Mouse (Mus musculus) cortical plate, adult 2 months (tissue): ENCODE data around the gene Fam193b. TPM values are rescaled to one million over a fixed set of nuclear protein-coding genes. Genes with fewer than 3 reads are reported as not detected.
"Not testable (repeated sequence)": the region's sequence is repeated elsewhere in the genome, so short reads cannot be mapped to it uniquely, and the experiment has no call there.

Experiments
- H3K27ac ChIP-seq: fragments of 200-500 bp; 2 replicates; pipeline ENCODE4 v1.5.1; 2012; ENCODE audit warnings: low read length, control low read depth, inconsistent platforms; ENCODE audit not compliant: insufficient read depth
- H3K4me1 ChIP-seq: fragments of 200-500 bp; 2 replicates; pipeline ENCODE4 v1.6.1; 2011; ENCODE audit warnings: low read length; ENCODE audit not compliant: control insufficient read depth, insufficient read depth
- H3K4me3 ChIP-seq: fragments of 200-500 bp; 2 replicates; pipeline ENCODE4 v1.5.1; 2011; ENCODE audit warnings: mild to moderate bottlenecking, low read length, control low read depth; ENCODE audit not compliant: insufficient read depth
- CTCF ChIP-seq: fragments of 200-500 bp; IDR thresholded peaks from 2 replicates; pipeline ENCODE4 v1.5.1; 2011; ENCODE audit warnings: mild to moderate bottlenecking, control low read depth, low read length; ENCODE audit not compliant: insufficient read depth; ENCODE audit errors: extremely low read depth
- POLR2A ChIP-seq: fragments of 200-500 bp; IDR thresholded peaks from 2 replicates; pipeline ENCODE4 v1.6.1; 2011; ENCODE audit warnings: mild to moderate bottlenecking, low read length, control low read depth; ENCODE audit not compliant: insufficient read depth; ENCODE audit errors: extremely low read depth
- polyA plus RNA-seq: library from polyadenylated mRNA; depleted of rRNA; stranded (reverse); fragments of >200 nt; gene quantifications from 2 replicates; pipeline ENCODE4 v1.2.3, GENCODE M21; 2012

Fam193b gene
- polyA plus RNA-seq, 1 experiment, result 138 TPM

GRCm38 (mm10) chr13:55573432-55573831, 2.5 kb upstream of the Fam193b start, which contains the start of gene Tmed9:
Gene Tmed9 (plus strand): TSS chr13:55573732.
- Histone ChIP-seq H3K4me1 (peaks cover 3% of the 10 kb centered on the region; the same call in 1 of the 2 replicates), H3K27ac (no peak within 1 kb of the TSS), H3K4me3 (no peak within 1 kb of the TSS)
- no peak for TF ChIP-seq CTCF
- TF ChIP-seq POLR2A, result no peak

DNA sequence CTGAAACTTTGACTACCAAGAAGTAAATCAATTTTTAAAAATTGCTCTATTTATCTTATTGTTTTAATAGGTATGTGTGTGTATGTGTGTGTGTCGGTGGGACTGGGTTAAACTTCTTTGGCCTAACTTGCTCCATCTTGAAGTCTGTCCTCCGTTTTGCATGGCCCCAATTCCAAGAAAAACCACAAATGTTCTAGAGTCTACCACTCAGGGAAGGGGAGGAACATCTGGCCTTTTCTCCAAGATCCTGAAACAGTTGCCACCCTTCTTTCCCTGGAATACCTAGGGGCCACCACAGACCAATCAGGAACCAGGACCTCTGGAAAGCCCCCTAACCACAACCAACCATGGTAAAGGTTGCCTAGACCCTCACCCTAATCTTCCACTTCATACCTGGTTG, 1.1 kb upstream of the Fam193b start:
- Histone ChIP-seq H3K4me1 (peaks cover 3% of the 10 kb centered on the region; the same call in 1 of the 2 replicates), H3K4me3 (no peak overlapping the region; the same call in 1 of the 2 replicates), H3K27ac (no peak overlapping the region)
- TF ChIP-seq CTCF (no peak), POLR2A (no peak)

GRCm38 (mm10) chr13:55570286-55570973, 490 bp downstream of the Fam193b start:
- no peak for TF ChIP-seq CTCF
- TF ChIP-seq POLR2A, result no peak
- peak overlapping the region; percentile 88 for H3K4me3 ChIP-seq
- H3K27ac ChIP-seq, result 0 out of 2 replicates have a peak overlapping the region, but pooled peaks have one; percentile 57
- H3K4me1 ChIP-seq, result peaks cover 5% of the 10 kb centered on the region

DNA sequence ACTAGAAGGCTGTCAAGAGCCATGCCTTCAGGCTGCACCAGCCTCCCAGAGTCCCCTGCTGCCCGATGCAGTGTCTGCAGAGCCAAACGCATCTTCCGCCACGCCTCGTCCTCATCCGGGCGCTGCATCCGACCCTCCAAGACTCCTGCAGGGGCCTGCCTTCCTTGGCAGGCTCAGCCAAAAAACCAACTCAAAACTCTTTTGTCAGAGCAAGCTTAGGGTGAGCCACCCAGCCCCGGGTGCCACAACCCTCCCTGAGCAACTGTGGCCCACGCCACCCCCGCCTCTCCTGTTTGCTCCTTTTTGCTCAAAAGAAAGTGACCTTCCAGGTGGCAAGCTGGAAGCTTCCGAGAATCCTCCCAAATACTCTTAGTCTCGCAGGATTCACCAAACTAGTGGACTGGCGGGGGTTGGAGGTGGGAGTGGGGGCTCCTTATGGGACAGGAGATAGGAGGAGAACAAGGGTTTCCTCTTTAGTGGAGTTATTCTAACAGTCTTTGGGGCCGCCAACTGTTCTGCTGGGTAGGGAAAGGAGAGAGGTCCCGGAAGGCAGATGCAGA, 1.1 kb downstream of the Fam193b start:
- peaks cover 5% of the 10 kb centered on the region for H3K4me1 ChIP-seq
- TF ChIP-seq POLR2A (no peak), CTCF (no peak)
- no peak overlapping the region for H3K27ac ChIP-seq
- H3K4me3 ChIP-seq, result peak overlapping the region; percentile 88

DNA sequence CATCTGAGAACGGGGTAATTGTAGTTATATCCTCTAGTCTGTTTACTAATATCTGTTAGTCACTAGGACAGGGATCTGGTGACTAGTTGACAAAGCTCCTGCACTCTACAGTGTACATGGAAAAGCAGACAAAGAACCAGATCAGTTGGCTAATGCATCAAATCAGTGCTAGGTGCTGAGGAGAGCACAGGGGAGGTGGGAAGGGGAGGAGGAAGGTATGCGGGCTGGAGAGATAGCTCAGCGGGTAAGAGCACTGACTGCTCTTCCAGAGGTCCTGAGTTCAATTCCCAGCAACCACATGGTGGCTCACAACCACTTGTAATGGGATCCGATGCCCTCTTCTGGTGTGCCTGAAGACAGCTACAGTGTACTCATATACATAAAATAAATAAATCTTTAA, 2.4 kb downstream of the Fam193b start:
- not testable (repeated sequence) for H3K27ac ChIP-seq, H3K4me1 ChIP-seq, H3K4me3 ChIP-seq

GRCm38 (mm10) chr13:55567949-55568348, 3.0 kb downstream of the Fam193b start:
- Histone ChIP-seq H3K4me3 (no peak overlapping the region; the same call in 1 of the 2 replicates), H3K27ac (no peak overlapping the region), H3K4me1 (peaks cover 5% of the 10 kb centered on the region)
- no peak for TF ChIP-seq POLR2A
- no peak for TF ChIP-seq CTCF

GRCm38 (mm10) chr13:55567001-55567400, 3.9 kb downstream of the Fam193b start:
- Histone ChIP-seq H3K4me1 (peaks cover 5% of the 10 kb centered on the region), H3K4me3 (no peak overlapping the region), H3K27ac (no peak overlapping the region)
- no peak for TF ChIP-seq CTCF
- TF ChIP-seq POLR2A, result no peak

DNA sequence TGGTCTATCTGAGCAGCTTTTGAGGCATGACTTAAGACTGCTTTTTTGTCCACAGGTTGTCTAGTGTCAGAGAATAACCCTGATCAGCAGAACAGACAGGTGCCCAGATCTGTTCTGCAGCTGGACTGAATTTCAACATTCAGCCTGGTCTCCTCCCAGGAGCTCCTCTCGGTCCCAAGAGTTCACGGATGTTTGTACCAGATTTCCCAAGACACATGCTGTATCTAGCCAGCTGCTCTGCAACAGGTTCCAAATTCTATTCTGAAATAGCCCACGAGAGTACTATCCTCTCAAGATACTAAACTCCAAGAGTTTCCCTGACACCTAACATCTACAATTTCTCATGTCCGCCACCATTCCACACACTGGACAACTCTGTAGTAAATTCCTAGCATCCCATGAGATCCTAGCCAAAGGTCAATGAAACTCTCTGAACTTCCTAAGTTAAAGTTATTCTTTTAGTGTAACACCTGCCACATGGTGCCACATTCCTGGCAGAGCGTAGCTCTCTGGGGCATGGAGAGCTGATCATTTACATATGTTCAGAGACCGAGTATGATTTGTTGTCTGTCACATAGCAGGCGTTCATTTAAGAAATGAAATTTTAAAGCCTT, 7.5 kb downstream of the Fam193b start:
- no peak overlapping the region for H3K4me3 ChIP-seq
- peaks cover 2% of the 10 kb centered on the region; the same call in 1 of the 2 replicates for H3K4me1 ChIP-seq
- TF ChIP-seq POLR2A, result no peak
- no peak for TF ChIP-seq CTCF
- no peak overlapping the region for H3K27ac ChIP-seq

- H3K4me3 ChIP-seq, result no peak overlapping the region
- no peak overlapping the region for H3K27ac ChIP-seq
- no peak for TF ChIP-seq POLR2A
- TF ChIP-seq CTCF, result no peak
- H3K4me1 ChIP-seq, result no peaks in the 10 kb centered on the region
Measured at GRCm38 (mm10) chr13:55557499-55557898, 13.4 kb downstream of the Fam193b start.

GRCm38 (mm10) chr13:55555921-55556320, 15.0 kb downstream of the Fam193b start:
- Histone ChIP-seq H3K4me3 (no peak overlapping the region), H3K27ac (no peak overlapping the region), H3K4me1 (no peaks in the 10 kb centered on the region)
- TF ChIP-seq POLR2A, result no peak
- no peak for TF ChIP-seq CTCF
